Mouse (Mus musculus) heart, embryonic 16.5 days (tissue): ENCODE results near the gene Chd2. TPM values are rescaled to one million over a fixed set of nuclear protein-coding genes. Genes with fewer than 3 reads are reported as not detected.

Source experiments
- ATAC-seq: fragments of 200-750 bp; cut with Nextera tagmentation; replicated peaks from 2 replicates; pipeline ENCODE4 v1.8.0; 2017; ENCODE audit warnings: moderate number of reproducible peaks; ENCODE audit not compliant: insufficient read depth, low FRiP score; ENCODE audit errors: extremely low read depth
- H3K27ac ChIP-seq: fragments of 300-500 bp; sonication (generic); 2 replicates; pipeline ENCODE4 v1.5.1; 2014; ENCODE audit warnings: mild to moderate bottlenecking, low read length, control low read depth, moderate library complexity
- H3K27me3 ChIP-seq: fragments of 300-500 bp; sonication (generic); 2 replicates; pipeline ENCODE4 v1.6.1; 2014; ENCODE audit warnings: low read length, mixed read lengths; ENCODE audit not compliant: control insufficient read depth, insufficient read depth
- H3K36me3 ChIP-seq: fragments of 300-500 bp; sonication (generic); 2 replicates; pipeline ENCODE4 v1.6.1; 2014; ENCODE audit not compliant: control insufficient read depth, insufficient read depth
- H3K4me1 ChIP-seq: fragments of 300-500 bp; sonication (generic); 2 replicates; pipeline ENCODE4 v1.6.1; 2014; ENCODE audit warnings: low read length, mixed read lengths; ENCODE audit not compliant: control insufficient read depth, insufficient read depth
- H3K4me2 ChIP-seq: fragments of 300-500 bp; sonication (generic); 2 replicates; pipeline ENCODE4 v1.6.1; 2014; ENCODE audit warnings: low read depth, mild to moderate bottlenecking, control low read depth, low read length
- H3K4me3 ChIP-seq: fragments of 300-500 bp; sonication (generic); 2 replicates; pipeline ENCODE4 v1.5.1; 2014; ENCODE audit warnings: mild to moderate bottlenecking, control low read depth, low read length
- H3K9ac ChIP-seq: fragments of 300-500 bp; sonication (generic); 2 replicates; pipeline ENCODE4 v1.6.1; 2014; ENCODE audit warnings: low read length, control low read depth
- H3K9me3 ChIP-seq: fragments of 300-500 bp; sonication (generic); replicated peaks from 2 replicates; pipeline ENCODE4 v1.6.1; 2016; ENCODE audit warnings: low read length; ENCODE audit not compliant: control insufficient read depth
- WGBS: fragments of 180-500 bp; shearing (Covaris S2); extraction: QIAGEN DNeasy Blood & Tissue Kit; methylation state at CpG from one replicate; pipeline ENCODE4 v1.1.7; 2014; 5-methylcytosine and 5-hydroxymethylcytosine counted together
- polyA plus RNA-seq: library from polyadenylated mRNA; unstranded; fragments of >200 nt; fragmentation: Nextera tagmentation; extraction: Ambion mirVana; gene quantifications from 2 replicates; pipeline ENCODE4 v1.2.1, GENCODE M21; 2015

The Chd2 gene
- polyA plus RNA-seq, 1 experiment from 2014 or later: 33.1 TPM

GRCm38 (mm10) chr7:73467741-73468140 is 73.9 kb downstream of the Chd2 start:
- no peak for ATAC-seq
- Histone ChIP-seq H3K27ac (no peak overlapping the region), H3K4me3 (no peak overlapping the region), H3K9ac (no peak overlapping the region), H3K4me2 (no peak overlapping the region), H3K27me3 (no peaks in the 10 kb centered on the region), H3K4me1 (no peaks in the 10 kb centered on the region), H3K9me3 (no peaks in the 10 kb centered on the region), H3K36me3 (peaks cover 78% of the 10 kb centered on the region)
- WGBS: 87% methylated on average over 3 of the region's 3 CpGs

DNA sequence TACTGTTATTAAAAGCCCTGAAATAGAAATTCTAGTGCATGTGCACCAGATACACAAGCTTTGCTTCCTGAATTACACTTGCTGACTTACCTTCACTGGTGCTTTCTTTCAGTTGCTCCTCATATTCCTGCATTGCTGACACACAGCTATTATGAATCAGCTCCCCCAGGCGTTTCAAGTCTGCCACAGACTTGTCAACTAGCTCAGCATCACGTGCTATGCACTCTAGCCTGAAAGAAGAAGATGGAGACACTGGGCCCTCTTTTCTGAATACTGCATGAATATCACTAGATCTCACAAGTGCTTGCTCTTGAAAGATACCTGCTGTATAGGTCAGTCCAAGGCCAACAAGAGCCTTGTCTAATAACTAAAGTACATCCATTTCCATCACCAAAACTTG is 78.1 kb downstream of the Chd2 start:
- Histone ChIP-seq H3K9ac (no peak overlapping the region), H3K4me3 (no peak overlapping the region), H3K36me3 (peaks cover 80% of the 10 kb centered on the region), H3K27ac (no peak overlapping the region), H3K9me3 (no peaks in the 10 kb centered on the region), H3K4me1 (no peaks in the 10 kb centered on the region), H3K4me2 (no peak overlapping the region), H3K27me3 (no peaks in the 10 kb centered on the region)
- ATAC-seq: no peak
- 63% methylated on average over 2 of the region's 2 CpGs for WGBS

GRCm38 (mm10) chr7:73454113-73454512 is 87.5 kb downstream of the Chd2 start:
- Histone ChIP-seq H3K9ac (no peak overlapping the region), H3K27ac (no peak overlapping the region), H3K9me3 (no peaks in the 10 kb centered on the region), H3K4me1 (no peaks in the 10 kb centered on the region), H3K4me3 (no peak overlapping the region), H3K4me2 (no peak overlapping the region), H3K27me3 (no peaks in the 10 kb centered on the region), H3K36me3 (peaks cover 77% of the 10 kb centered on the region)
- WGBS: 91% methylated on average over 12 of the region's 12 CpGs
- ATAC-seq: no peak

DNA sequence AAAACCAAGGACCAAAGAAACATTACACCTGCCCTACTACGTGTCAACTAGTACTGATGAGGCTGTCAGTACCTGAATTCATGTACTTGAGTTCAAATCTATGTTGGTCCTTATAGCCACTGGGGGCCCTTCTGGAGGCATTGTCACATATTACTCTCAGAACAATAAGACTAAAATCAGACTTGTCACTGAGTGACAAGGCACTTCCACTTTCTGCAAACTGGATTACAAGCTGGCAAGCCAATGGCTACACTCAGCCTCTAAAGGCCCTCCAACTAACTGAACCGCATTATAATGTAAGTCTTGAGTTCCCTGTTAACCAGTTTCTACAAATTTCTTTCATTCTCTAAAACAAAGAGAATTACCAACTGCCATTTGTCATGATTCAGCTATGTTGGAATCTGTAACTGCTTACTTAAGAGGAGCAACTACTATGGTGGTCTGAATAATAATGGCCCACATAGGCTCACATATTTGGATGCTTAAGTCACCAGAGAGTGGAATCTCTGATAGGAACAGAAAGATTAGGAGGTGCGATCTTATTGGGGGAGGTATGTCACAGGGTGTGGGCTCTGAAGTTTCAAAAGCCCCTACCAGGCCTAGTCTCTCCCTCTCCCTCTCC is 89.3 kb downstream of the Chd2 start:
- 85% methylated on average over 3 of the region's 3 CpGs for WGBS
- H3K27me3 ChIP-seq: no peaks in the 10 kb centered on the region
- ATAC-seq: no peak
- H3K27ac ChIP-seq: no peak overlapping the region
- H3K9me3 ChIP-seq: no peaks in the 10 kb centered on the region
- no peaks in the 10 kb centered on the region for H3K4me1 ChIP-seq
- H3K9ac ChIP-seq: no peak overlapping the region
- H3K4me2 ChIP-seq: no peak overlapping the region
- no peak overlapping the region for H3K4me3 ChIP-seq
- peaks cover 84% of the 10 kb centered on the region for H3K36me3 ChIP-seq

DNA sequence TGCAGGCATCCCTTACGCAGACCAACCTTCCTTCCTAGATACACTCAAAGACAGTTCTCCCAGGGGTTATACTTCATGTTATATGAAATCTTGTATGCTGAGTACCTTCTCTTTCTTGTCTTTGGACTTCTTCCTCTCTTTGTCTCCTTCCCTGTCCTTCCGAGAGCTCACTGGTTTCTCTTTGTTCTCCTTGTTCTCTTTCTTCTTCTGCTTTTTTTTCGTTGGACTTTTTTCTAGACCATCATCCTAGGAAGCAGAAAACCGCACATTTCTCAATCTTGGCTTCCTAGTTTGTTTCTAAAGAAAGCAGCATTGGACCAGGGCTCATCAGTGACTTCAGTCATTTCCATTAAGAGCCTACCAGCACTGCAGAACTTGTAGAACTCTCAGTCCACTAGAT is 90.0 kb downstream of the Chd2 start:
- H3K27ac ChIP-seq: no peak overlapping the region
- peaks cover 87% of the 10 kb centered on the region for H3K36me3 ChIP-seq
- H3K4me3 ChIP-seq: no peak overlapping the region
- no peaks in the 10 kb centered on the region for H3K9me3 ChIP-seq
- no peak overlapping the region for H3K9ac ChIP-seq
- no peaks in the 10 kb centered on the region for H3K27me3 ChIP-seq
- no peaks in the 10 kb centered on the region for H3K4me1 ChIP-seq
- no peak for ATAC-seq
- no peak overlapping the region for H3K4me2 ChIP-seq
- WGBS: 97% methylated on average over 4 of the region's 4 CpGs

DNA sequence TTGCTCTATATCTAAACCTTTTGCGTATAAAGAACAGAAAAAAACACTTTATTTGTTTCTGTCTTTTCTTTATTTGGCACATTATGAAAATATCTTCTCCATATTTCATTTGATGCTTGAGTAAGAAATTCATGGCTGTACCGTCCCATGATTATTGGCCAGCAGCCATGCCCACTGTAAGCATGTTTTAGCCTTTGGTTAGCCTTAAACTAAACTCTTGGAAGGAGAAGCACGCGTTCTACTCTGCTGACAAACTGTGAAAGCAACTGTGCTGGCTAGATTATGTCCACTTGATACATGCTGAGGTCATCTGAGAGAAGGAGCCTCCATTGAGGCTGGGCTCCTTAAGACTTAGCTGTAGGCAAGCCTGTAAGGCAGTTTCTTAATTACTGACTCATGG is 99.4 kb downstream of the Chd2 start:
- Histone ChIP-seq H3K27ac (no peak overlapping the region), H3K36me3 (peaks cover 90% of the 10 kb centered on the region), H3K9ac (no peak overlapping the region), H3K4me3 (no peak overlapping the region), H3K4me2 (no peak overlapping the region), H3K9me3 (no peaks in the 10 kb centered on the region), H3K27me3 (no peaks in the 10 kb centered on the region), H3K4me1 (peaks cover 5% of the 10 kb centered on the region)
- 0 out of 2 replicates have a peak, but pooled peaks have one; percentile 29 for ATAC-seq
- 92% methylated on average over 4 of the region's 4 CpGs for WGBS

GRCm38 (mm10) chr7:73441802-73442201 is 99.8 kb downstream of the Chd2 start:
- Histone ChIP-seq H3K27me3 (no peaks in the 10 kb centered on the region), H3K9me3 (no peaks in the 10 kb centered on the region), H3K4me2 (no peak overlapping the region), H3K9ac (no peak overlapping the region), H3K36me3 (peaks cover 86% of the 10 kb centered on the region), H3K4me3 (no peak overlapping the region), H3K4me1 (peaks cover 7% of the 10 kb centered on the region), H3K27ac (no peak overlapping the region)
- 97% methylated on average over 3 of the region's 3 CpGs for WGBS
- no peak for ATAC-seq

- Histone ChIP-seq H3K9ac (no peak overlapping the region), H3K4me2 (no peak overlapping the region), H3K27ac (no peak overlapping the region; the same call in 1 of the 2 replicates), H3K27me3 (no peaks in the 10 kb centered on the region), H3K4me1 (peaks cover 18% of the 10 kb centered on the region), H3K9me3 (no peaks in the 10 kb centered on the region), H3K36me3 (peaks cover 61% of the 10 kb centered on the region), H3K4me3 (no peak overlapping the region)
- ATAC-seq: no peak
- 74% methylated on average over 12 of the region's 12 CpGs for WGBS
Measured at GRCm38 (mm10) chr7:73435685-73436084, 105.9 kb downstream of the Chd2 start.

- Histone ChIP-seq H3K4me3 (no peak overlapping the region), H3K36me3 (peaks cover 59% of the 10 kb centered on the region), H3K27me3 (no peaks in the 10 kb centered on the region), H3K27ac (no peak overlapping the region), H3K4me2 (no peak overlapping the region), H3K4me1 (peaks cover 18% of the 10 kb centered on the region), H3K9me3 (no peaks in the 10 kb centered on the region), H3K9ac (no peak overlapping the region)
- no peak for ATAC-seq
- WGBS: 92% methylated on average over 2 of the region's 2 CpGs
Measured at GRCm38 (mm10) chr7:73434336-73434677, 107.3 kb downstream of the Chd2 start.
